Mouse (Mus musculus) thymus, adult 2 months (tissue): Measurements from ENCODE around the gene Mlxipl. TPM values are rescaled to one million over a fixed set of nuclear protein-coding genes. Genes with fewer than 3 reads are reported as not detected.

Experiments used
- DNase-seq: peaks from one replicate; pipeline ENCODE4 v3.0.0; 2021
- H3K27ac ChIP-seq: fragments of 200-500 bp; 2 replicates; pipeline ENCODE4 v1.5.1; 2012; ENCODE audit warnings: low read length, control low read depth; ENCODE audit not compliant: control insufficient read depth, insufficient read depth
- H3K27me3 ChIP-seq: fragments of 200-500 bp; 2 replicates; pipeline ENCODE4 v1.6.1; 2012; ENCODE audit warnings: mild to moderate bottlenecking, low read length, moderate library complexity, mixed read lengths; ENCODE audit not compliant: control insufficient read depth, insufficient read depth
- H3K36me3 ChIP-seq: fragments of 200-500 bp; 2 replicates; pipeline ENCODE4 v1.6.1; 2012; ENCODE audit warnings: mild to moderate bottlenecking, low read length, moderate library complexity; ENCODE audit not compliant: control insufficient read depth, insufficient read depth
- H3K4me1 ChIP-seq: fragments of 200-500 bp; replicated peaks from 2 replicates; pipeline ENCODE4 v1.6.1; 2012; ENCODE audit warnings: low read length; ENCODE audit not compliant: control insufficient read depth, insufficient read depth
- H3K4me3 ChIP-seq: fragments of 200-500 bp; 2 replicates; pipeline ENCODE4 v1.5.1; 2012; ENCODE audit warnings: mild to moderate bottlenecking, low read length, control low read depth, moderate library complexity; ENCODE audit not compliant: control insufficient read depth, insufficient read depth
- CTCF ChIP-seq: fragments of 200-500 bp; IDR thresholded peaks from 2 replicates; pipeline ENCODE4 v1.5.1; 2012; ENCODE audit warnings: mild to moderate bottlenecking, control low read depth, low read length, moderate library complexity, borderline replicate concordance; ENCODE audit not compliant: control insufficient read depth, poor library complexity, insufficient read depth; ENCODE audit errors: extremely low read depth
- POLR2A ChIP-seq: fragments of 200-500 bp; IDR thresholded peaks from 2 replicates; pipeline ENCODE4 v1.6.1; 2012; ENCODE audit warnings: mild to moderate bottlenecking, low read length, control low read depth, moderate library complexity; ENCODE audit not compliant: control insufficient read depth, poor library complexity, insufficient read depth; ENCODE audit errors: extremely low read depth
- WGBS: fragments of 180-500 bp; shearing (Covaris S2); methylation state at CpG from one replicate; pipeline ENCODE4 v1.1.7; 2018; 5-methylcytosine and 5-hydroxymethylcytosine counted together
- polyA plus RNA-seq: library from polyadenylated mRNA; depleted of rRNA; stranded (reverse); fragments of >200 nt; gene quantifications from 2 replicates; pipeline ENCODE4 v1.2.3, GENCODE M21; 2012

Mlxipl gene
- polyA plus RNA-seq, 1 experiment, result 22.5 TPM

GRCm38 (mm10) chr5:135115241-135115640 lies 25.6 kb downstream of the Mlxipl start:
- no peaks in the 10 kb centered on the region for H3K4me1 ChIP-seq
- no peaks in the 10 kb centered on the region; the same call in 1 of the 2 replicates for H3K27me3 ChIP-seq
- H3K36me3 ChIP-seq, result no peaks in the 10 kb centered on the region
- H3K4me3 ChIP-seq, result no peak overlapping the region
- TF ChIP-seq CTCF (no peak), POLR2A (no peak)
- no peak for DNase-seq
- WGBS, result 63% methylated on average over 8 of the region's 8 CpGs
- H3K27ac ChIP-seq, result no peak overlapping the region

- H3K36me3 ChIP-seq, result no peaks in the 10 kb centered on the region
- WGBS, result 16% methylated on average over 6 of the region's 6 CpGs
- H3K27me3 ChIP-seq, result no peaks in the 10 kb centered on the region; the same call in 1 of the 2 replicates
- H3K4me1 ChIP-seq, result no peaks in the 10 kb centered on the region; the same call in 1 of the 2 replicates
- DNase-seq, result peak; percentile 46
- TF ChIP-seq POLR2A (no peak), CTCF (peak; percentile 83; the same call in 1 of the 2 replicates)
- no peak overlapping the region for H3K27ac ChIP-seq
- H3K4me3 ChIP-seq, result no peak overlapping the region
Observed at GRCm38 (mm10) chr5:135118589-135119081, 28.9 kb downstream of the Mlxipl start.

- Histone ChIP-seq H3K27ac (no peak overlapping the region), H3K4me1 (no peaks in the 10 kb centered on the region; the same call in 1 of the 2 replicates), H3K36me3 (no peaks in the 10 kb centered on the region), H3K27me3 (no peaks in the 10 kb centered on the region; the same call in 1 of the 2 replicates), H3K4me3 (no peak overlapping the region)
- 56% methylated on average over 4 of the region's 4 CpGs for WGBS
- TF ChIP-seq CTCF (no peak), POLR2A (no peak)
- DNase-seq, result no peak
Observed at GRCm38 (mm10) chr5:135120753-135121152, 31.1 kb downstream of the Mlxipl start.

- no peak for DNase-seq
- TF ChIP-seq POLR2A (no peak), CTCF (no peak)
- Histone ChIP-seq H3K4me1 (no peaks in the 10 kb centered on the region; the same call in 1 of the 2 replicates), H3K36me3 (no peaks in the 10 kb centered on the region), H3K27ac (no peak overlapping the region), H3K4me3 (no peak overlapping the region), H3K27me3 (no peaks in the 10 kb centered on the region; the same call in 1 of the 2 replicates)
- WGBS, result 86% methylated on average over 6 of the region's 6 CpGs
Observed at GRCm38 (mm10) chr5:135126121-135126520, 36.4 kb downstream of the Mlxipl start.

GRCm38 (mm10) chr5:135127669-135128068 lies 38.0 kb downstream of the Mlxipl start:
- Histone ChIP-seq H3K27ac (no peak overlapping the region), H3K4me3 (no peak overlapping the region), H3K27me3 (no peaks in the 10 kb centered on the region; the same call in 1 of the 2 replicates), H3K4me1 (no peaks in the 10 kb centered on the region), H3K36me3 (no peaks in the 10 kb centered on the region)
- no peak for TF ChIP-seq POLR2A
- no peak for TF ChIP-seq CTCF
- 23% methylated on average over 6 of the region's 6 CpGs for WGBS
- no peak for DNase-seq

- 97% methylated on average over 4 of the region's 4 CpGs for WGBS
- no peak for DNase-seq
- Histone ChIP-seq H3K36me3 (no peaks in the 10 kb centered on the region), H3K27me3 (no peaks in the 10 kb centered on the region), H3K27ac (no peak overlapping the region), H3K4me3 (no peak overlapping the region), H3K4me1 (peaks cover 14% of the 10 kb centered on the region)
- no peak for TF ChIP-seq CTCF
- TF ChIP-seq POLR2A, result no peak
Observed at GRCm38 (mm10) chr5:135129747-135130146, 40.1 kb downstream of the Mlxipl start.

- H3K27ac ChIP-seq, result no peak overlapping the region
- peaks cover 14% of the 10 kb centered on the region for H3K4me1 ChIP-seq
- peak; percentile 83 for DNase-seq
- TF ChIP-seq CTCF (no peak), POLR2A (0 out of 2 replicates have a peak, but pooled peaks have one; percentile 14)
- H3K4me3 ChIP-seq, result peak overlapping the region; percentile 8
- H3K36me3 ChIP-seq, result no peaks in the 10 kb centered on the region
- no peaks in the 10 kb centered on the region for H3K27me3 ChIP-seq
- 6% methylated on average over 26 of the region's 26 CpGs for WGBS
Observed at GRCm38 (mm10) chr5:135133736-135134405, 44.2 kb downstream of the Mlxipl start.
